Mouse (Mus musculus): ENCODE data around the gene Btf3. TPM values are rescaled to one million over a fixed set of nuclear protein-coding genes. Genes with fewer than 3 reads are reported as not detected.

The Btf3 gene
- polyA plus RNA-seq, 1 experiment: 1,114 TPM

GRCm38 (mm10) chr13:98311597-98311996, 5.2 kb downstream of the Btf3 start:
- peaks cover 66% of the 10 kb centered on the region for H3K79me2 ChIP-seq (ENCODE audit: control insufficient read depth, insufficient read depth)
- peaks cover 64% of the 10 kb centered on the region for H3K79me3 ChIP-seq (ENCODE audit: low read depth)
- no peak overlapping the region for H3ac ChIP-seq (ENCODE audit: control insufficient read depth, insufficient read length, low read depth)
- peaks cover 81% of the 10 kb centered on the region for H3K36me3 ChIP-seq (ENCODE audit: control insufficient read depth, insufficient read depth)
- H3K4me3 ChIP-seq (ENCODE audit: insufficient read depth, poor library complexity, severe bottlenecking): no peak overlapping the region
- no peak for TF ChIP-seq MAX (IDR thresholded peaks at IDR 0.05)
- TF ChIP-seq USF1 (IDR thresholded peaks at IDR 0.05; ENCODE audit: low read depth): no peak
- no peak for TF ChIP-seq CTCF (IDR thresholded peaks at IDR 0.05; ENCODE audit: control insufficient read depth, insufficient read depth, insufficient read length)
- H3K27me3 ChIP-seq (ENCODE audit: control insufficient read depth, insufficient read depth, insufficient read length): no peaks in the 10 kb centered on the region

GRCm38 (mm10) chr13:98308724-98309123, 8.1 kb downstream of the Btf3 start:
- H3ac ChIP-seq (ENCODE audit: control insufficient read depth, insufficient read length, low read depth): no peak overlapping the region
- H3K27me3 ChIP-seq (ENCODE audit: control insufficient read depth, insufficient read depth, insufficient read length): no peaks in the 10 kb centered on the region
- H3K4me3 ChIP-seq (ENCODE audit: insufficient read depth, poor library complexity, severe bottlenecking): no peak overlapping the region
- no peak for TF ChIP-seq CTCF (IDR thresholded peaks at IDR 0.05; ENCODE audit: control insufficient read depth, insufficient read depth, insufficient read length)
- TF ChIP-seq CEBPB (IDR thresholded peaks at IDR 0.05; ENCODE audit: low read depth): no peak
- no peak for TF ChIP-seq MYOG (IDR thresholded peaks at IDR 0.05; ENCODE audit: control insufficient read depth, extremely low read depth, insufficient read length)
- no peak for TF ChIP-seq USF1 (IDR thresholded peaks at IDR 0.05; ENCODE audit: low read depth)
- no peak for TF ChIP-seq FOSL1 (IDR thresholded peaks at IDR 0.05; ENCODE audit: insufficient read depth, low read length, poor library complexity, severe bottlenecking)
- no peak for TF ChIP-seq MYOD1 (IDR thresholded peaks at IDR 0.05; ENCODE audit: control insufficient read depth, insufficient read length, low read depth)
- no peak for TF ChIP-seq MAX (IDR thresholded peaks at IDR 0.05)
- H3K79me3 ChIP-seq (ENCODE audit: low read depth): peaks cover 35% of the 10 kb centered on the region
- H3K79me2 ChIP-seq (ENCODE audit: control insufficient read depth, insufficient read depth): peaks cover 37% of the 10 kb centered on the region
- peaks cover 58% of the 10 kb centered on the region for H3K36me3 ChIP-seq (ENCODE audit: control insufficient read depth, insufficient read depth)

- H3K27me3 ChIP-seq (ENCODE audit: control insufficient read depth, insufficient read depth, insufficient read length): no peaks in the 10 kb centered on the region
- H3K79me2 ChIP-seq (ENCODE audit: control insufficient read depth, insufficient read depth): peaks cover 30% of the 10 kb centered on the region
- TF ChIP-seq CEBPB (IDR thresholded peaks at IDR 0.05; ENCODE audit: low read depth): no peak
- no peak overlapping the region for H3K4me3 ChIP-seq (ENCODE audit: insufficient read depth, poor library complexity, severe bottlenecking)
- H3K36me3 ChIP-seq (ENCODE audit: control insufficient read depth, insufficient read depth): peaks cover 51% of the 10 kb centered on the region
- peaks cover 28% of the 10 kb centered on the region for H3K79me3 ChIP-seq (ENCODE audit: low read depth)
- no peak overlapping the region for H3ac ChIP-seq (ENCODE audit: control insufficient read depth, insufficient read length, low read depth)
These were observed 8.8 kb downstream of the Btf3 start for GRCm38 (mm10) chr13:98308004-98308403.

- peaks cover 20% of the 10 kb centered on the region for H3K79me2 ChIP-seq (ENCODE audit: control insufficient read depth, insufficient read depth)
- TF ChIP-seq MAX (IDR thresholded peaks at IDR 0.05): no peak
- no peak for TF ChIP-seq FOSL1 (IDR thresholded peaks at IDR 0.05; ENCODE audit: insufficient read depth, low read length, poor library complexity, severe bottlenecking)
- no peak for TF ChIP-seq MYOG (IDR thresholded peaks at IDR 0.05; ENCODE audit: control insufficient read depth, extremely low read depth, insufficient read length)
- no peak for TF ChIP-seq CEBPB (IDR thresholded peaks at IDR 0.05; ENCODE audit: low read depth)
- no peak for TF ChIP-seq CTCF (IDR thresholded peaks at IDR 0.05; ENCODE audit: control insufficient read depth, insufficient read depth, insufficient read length)
- no peak for TF ChIP-seq MYOD1 (IDR thresholded peaks at IDR 0.05; ENCODE audit: control insufficient read depth, insufficient read length, low read depth)
- TF ChIP-seq USF1 (IDR thresholded peaks at IDR 0.05; ENCODE audit: low read depth): no peak
- no peaks in the 10 kb centered on the region for H3K27me3 ChIP-seq (ENCODE audit: control insufficient read depth, insufficient read depth, insufficient read length)
- no peak overlapping the region for H3ac ChIP-seq (ENCODE audit: control insufficient read depth, insufficient read length, low read depth)
- no peak overlapping the region for H3K4me3 ChIP-seq (ENCODE audit: insufficient read depth, poor library complexity, severe bottlenecking)
- peaks cover 41% of the 10 kb centered on the region for H3K36me3 ChIP-seq (ENCODE audit: control insufficient read depth, insufficient read depth)
- peaks cover 18% of the 10 kb centered on the region for H3K79me3 ChIP-seq (ENCODE audit: low read depth)
These were observed 9.8 kb downstream of the Btf3 start for GRCm38 (mm10) chr13:98306852-98307475.

- peaks cover 14% of the 10 kb centered on the region for H3K79me2 ChIP-seq (ENCODE audit: control insufficient read depth, insufficient read depth)
- peaks cover 35% of the 10 kb centered on the region for H3K36me3 ChIP-seq (ENCODE audit: control insufficient read depth, insufficient read depth)
- no peak overlapping the region for H3ac ChIP-seq (ENCODE audit: control insufficient read depth, insufficient read length, low read depth)
- H3K27me3 ChIP-seq (ENCODE audit: control insufficient read depth, insufficient read depth, insufficient read length): no peaks in the 10 kb centered on the region
- peaks cover 12% of the 10 kb centered on the region for H3K79me3 ChIP-seq (ENCODE audit: low read depth)
- no peak overlapping the region for H3K4me3 ChIP-seq (ENCODE audit: insufficient read depth, poor library complexity, severe bottlenecking)
- TF ChIP-seq MYOG (IDR thresholded peaks at IDR 0.05; ENCODE audit: control insufficient read depth, extremely low read depth, insufficient read length): no peak
- no peak for TF ChIP-seq CEBPB (IDR thresholded peaks at IDR 0.05; ENCODE audit: low read depth)
- no peak for TF ChIP-seq FOSL1 (IDR thresholded peaks at IDR 0.05; ENCODE audit: insufficient read depth, low read length, poor library complexity, severe bottlenecking)
- no peak for TF ChIP-seq MAX (IDR thresholded peaks at IDR 0.05)
- TF ChIP-seq MYOD1 (IDR thresholded peaks at IDR 0.05; ENCODE audit: control insufficient read depth, insufficient read length, low read depth): no peak
- TF ChIP-seq CTCF (IDR thresholded peaks at IDR 0.05; ENCODE audit: control insufficient read depth, insufficient read depth, insufficient read length): no peak
- no peak for TF ChIP-seq USF1 (IDR thresholded peaks at IDR 0.05; ENCODE audit: low read depth)
These were observed 10.4 kb downstream of the Btf3 start for GRCm38 (mm10) chr13:98306393-98306792.

GRCm38 (mm10) chr13:98305257-98305656, 11.5 kb downstream of the Btf3 start:
- H3K27me3 ChIP-seq (ENCODE audit: control insufficient read depth, insufficient read depth, insufficient read length): no peaks in the 10 kb centered on the region
- peaks cover 3% of the 10 kb centered on the region for H3K79me3 ChIP-seq (ENCODE audit: low read depth)
- peaks cover 3% of the 10 kb centered on the region for H3K79me2 ChIP-seq (ENCODE audit: control insufficient read depth, insufficient read depth)
- H3ac ChIP-seq (ENCODE audit: control insufficient read depth, insufficient read length, low read depth): no peak overlapping the region
- no peak for TF ChIP-seq FOSL1 (IDR thresholded peaks at IDR 0.05; ENCODE audit: insufficient read depth, low read length, poor library complexity, severe bottlenecking)
- TF ChIP-seq MYOD1 (IDR thresholded peaks at IDR 0.05; ENCODE audit: control insufficient read depth, insufficient read length, low read depth): no peak
- no peak for TF ChIP-seq MAX (IDR thresholded peaks at IDR 0.05)
- TF ChIP-seq MYOG (IDR thresholded peaks at IDR 0.05; ENCODE audit: control insufficient read depth, extremely low read depth, insufficient read length): no peak
- TF ChIP-seq USF1 (IDR thresholded peaks at IDR 0.05; ENCODE audit: low read depth): no peak
- no peak for TF ChIP-seq CEBPB (IDR thresholded peaks at IDR 0.05; ENCODE audit: low read depth)
- no peak for TF ChIP-seq CTCF (IDR thresholded peaks at IDR 0.05; ENCODE audit: control insufficient read depth, insufficient read depth, insufficient read length)
- no peak overlapping the region for H3K4me3 ChIP-seq (ENCODE audit: insufficient read depth, poor library complexity, severe bottlenecking)
- H3K36me3 ChIP-seq (ENCODE audit: control insufficient read depth, insufficient read depth): peaks cover 24% of the 10 kb centered on the region
